Mouse (Mus musculus) T-helper 1 cell (primary cell): ENCODE data around the gene Rhno1.

Experiments
- in situ Hi-C: fragments of 300-600 bp; cut with MboI, MseI; formaldehyde crosslinking; loops from one replicate; pipeline ENCODE4 v1.15.1; 2025; ENCODE audit warnings: high pct_unique_total_duplicates

Gene Rhno1

DNA sequence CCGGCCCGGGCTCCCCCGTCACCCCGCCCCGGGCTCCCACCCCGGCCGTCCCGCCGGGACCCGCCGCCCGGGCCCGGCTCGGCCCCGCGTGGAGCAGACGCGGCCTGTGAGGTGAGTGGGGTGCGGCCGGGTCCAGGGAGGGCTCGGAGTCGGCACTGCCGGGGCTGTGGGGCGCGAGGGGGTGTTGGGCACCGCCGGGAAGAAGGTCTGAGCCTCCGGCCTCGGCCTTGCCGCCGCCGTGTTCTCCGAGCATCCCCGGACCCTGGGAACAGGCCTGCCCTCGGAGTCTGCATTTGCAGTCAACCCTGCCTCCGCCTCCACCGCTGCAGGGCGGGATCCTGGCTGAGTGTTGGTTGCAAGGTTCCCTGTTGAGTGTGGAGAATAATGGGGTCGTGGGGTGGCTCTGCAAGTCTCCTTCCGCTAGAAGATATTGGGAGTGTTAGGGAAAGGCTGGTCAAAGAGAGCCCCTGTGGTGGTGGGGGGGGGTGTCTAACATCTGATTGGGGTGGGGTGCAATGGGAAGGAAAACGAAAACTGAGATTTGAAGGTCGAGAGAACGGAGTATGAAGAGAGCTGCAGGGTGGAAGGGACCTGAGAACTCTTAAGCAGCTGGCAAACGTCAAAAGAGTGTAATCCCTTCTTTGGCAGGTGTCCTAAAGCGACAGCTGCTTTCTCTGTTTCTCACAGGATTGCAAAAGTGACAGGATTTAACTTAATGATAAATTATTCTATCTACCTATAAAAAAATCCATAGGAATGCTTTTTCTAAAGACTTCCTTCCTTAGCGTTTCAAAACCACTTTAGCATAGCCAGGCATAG, 505 bp upstream of the Rhno1 start:
- in situ Hi-C loops: no loop called here

GRCm38 (mm10) chr6:128361901-128362300, 810 bp downstream of the Rhno1 start:
- in situ Hi-C loops: no loop called here

- in situ Hi-C loops: loop anchor here (5.0 to 10.0 kb wide), 2 partner anchors 42 to 1214 kb away; no protein-coding TSS in a partner anchor
These were observed 3.7 kb downstream of the Rhno1 start for GRCm38 (mm10) chr6:128358999-128359398.

DNA sequence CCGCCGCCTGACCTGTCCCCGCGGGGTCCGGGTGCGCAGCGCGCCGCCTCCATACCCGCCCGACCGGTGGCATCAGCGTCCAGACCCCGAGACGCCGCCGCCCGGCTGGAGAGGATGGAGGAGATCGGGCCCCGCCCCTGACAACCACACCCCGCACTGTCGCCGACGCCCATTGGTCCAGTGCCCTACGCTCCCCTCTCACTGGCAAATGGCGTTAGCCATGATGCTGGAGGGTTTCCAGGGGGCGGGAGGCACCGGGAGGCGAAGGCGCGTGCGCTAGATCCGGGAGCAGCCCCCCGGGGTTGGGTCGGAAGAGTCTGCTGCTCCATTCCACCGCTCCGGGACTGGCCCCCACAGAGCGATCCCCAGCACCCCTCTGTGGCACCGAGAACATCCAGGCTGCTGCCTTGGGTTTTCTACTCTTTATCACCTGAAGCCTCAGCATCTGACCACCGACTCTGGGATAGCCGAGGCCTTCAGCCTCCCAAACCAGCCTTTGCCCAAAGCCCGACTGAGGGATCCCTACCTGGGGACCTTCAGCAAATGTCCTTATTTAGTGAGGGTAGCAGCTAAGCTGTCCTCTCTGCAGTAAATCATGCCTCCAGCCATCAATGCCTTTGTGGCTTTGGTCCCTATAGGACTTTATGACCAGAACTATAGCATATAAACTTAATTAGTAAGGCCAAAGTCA, 6.8 kb downstream of the Rhno1 start, which contains the start of gene Tulp3:
TSS of gene Tulp3 (minus strand) at position 126 of the 691 bp plus-strand sequence.
- in situ Hi-C loops: loop anchor here (5.0 to 10.0 kb wide), 2 partner anchors 39 to 1211 kb away; no protein-coding TSS in a partner anchor

GRCm38 (mm10) chr6:128355201-128355681, 7.5 kb downstream of the Rhno1 start:
- in situ Hi-C loops: loop anchor here (5.0 to 10.0 kb wide), 2 partner anchors 38 to 1210 kb away; no protein-coding TSS in a partner anchor

GRCm38 (mm10) chr6:128354140-128354539, 8.6 kb downstream of the Rhno1 start:
- in situ Hi-C loops: loop anchor here (5.0 to 10.0 kb wide), 2 partner anchors 488 to 1209 kb away; no protein-coding TSS in a partner anchor

DNA sequence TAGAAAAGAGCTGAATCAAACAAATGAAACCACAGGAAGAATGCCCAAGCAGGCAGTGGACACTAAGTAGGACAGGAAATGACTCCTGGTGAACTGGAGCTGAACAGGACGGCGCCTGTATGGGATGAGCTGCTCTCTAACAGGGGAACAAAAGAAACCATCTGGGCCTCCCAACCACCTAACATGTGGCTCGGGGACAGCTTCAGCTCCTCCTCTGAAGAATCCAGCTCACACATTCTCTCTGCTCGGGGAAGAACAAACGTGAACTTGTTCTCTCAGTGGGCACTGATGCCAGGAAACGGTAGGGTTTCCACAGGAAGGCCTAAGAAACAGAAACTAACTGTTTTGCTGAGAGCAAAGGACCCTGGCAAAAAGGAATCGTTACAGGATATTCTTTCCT, 13.0 kb downstream of the Rhno1 start:
- in situ Hi-C loops: loop anchor here (5.0 to 10.0 kb wide), 2 partner anchors 493 to 1205 kb away; no protein-coding TSS in a partner anchor

DNA sequence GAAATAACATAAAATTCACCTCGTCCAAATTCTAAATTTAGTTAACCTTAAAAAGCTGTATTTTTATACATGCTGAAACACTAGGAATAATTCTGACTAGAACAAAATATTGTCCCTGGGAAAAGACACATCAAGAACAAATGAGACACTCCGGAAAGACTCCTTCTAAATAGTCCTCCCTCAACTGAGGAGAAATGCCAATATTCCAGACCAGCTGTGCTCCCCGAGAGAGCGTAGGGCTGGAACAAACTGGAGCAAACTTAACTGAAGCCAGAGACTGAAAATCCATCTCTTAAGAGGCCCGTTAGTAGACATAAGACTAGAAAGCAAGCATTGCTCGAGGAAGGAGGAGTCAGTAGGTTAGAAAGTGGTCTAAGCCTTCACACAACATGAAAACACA, 15.9 kb downstream of the Rhno1 start:
- in situ Hi-C loops: no loop called here

GRCm38 (mm10) chr6:128345623-128346022, 17.1 kb downstream of the Rhno1 start:
- in situ Hi-C loops: no loop called here

- in situ Hi-C loops: no loop called here
These were observed 20.6 kb downstream of the Rhno1 start for GRCm38 (mm10) chr6:128341956-128342723.

DNA sequence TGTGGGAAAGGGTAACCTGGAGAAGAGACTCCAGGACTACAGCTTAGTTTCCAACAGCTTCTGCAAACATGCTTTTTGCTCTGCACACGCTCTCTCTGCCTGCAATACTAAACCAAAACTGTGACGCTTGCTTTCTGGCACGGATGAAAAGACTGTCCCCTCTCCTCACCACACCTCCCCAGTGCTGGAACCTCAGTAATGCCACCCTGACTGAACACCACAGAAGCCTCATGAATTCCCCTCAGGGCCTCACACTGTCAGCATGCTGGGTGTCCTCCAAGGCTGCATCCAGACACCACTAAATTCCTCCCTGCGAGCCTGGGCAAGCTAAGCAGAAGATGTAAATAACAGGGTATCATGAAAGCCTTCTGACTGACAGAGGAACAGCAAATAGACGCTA, 23.8 kb downstream of the Rhno1 start:
- in situ Hi-C loops: no loop called here

GRCm38 (mm10) chr6:128337467-128337866, 25.2 kb downstream of the Rhno1 start:
- in situ Hi-C loops: no loop called here

DNA sequence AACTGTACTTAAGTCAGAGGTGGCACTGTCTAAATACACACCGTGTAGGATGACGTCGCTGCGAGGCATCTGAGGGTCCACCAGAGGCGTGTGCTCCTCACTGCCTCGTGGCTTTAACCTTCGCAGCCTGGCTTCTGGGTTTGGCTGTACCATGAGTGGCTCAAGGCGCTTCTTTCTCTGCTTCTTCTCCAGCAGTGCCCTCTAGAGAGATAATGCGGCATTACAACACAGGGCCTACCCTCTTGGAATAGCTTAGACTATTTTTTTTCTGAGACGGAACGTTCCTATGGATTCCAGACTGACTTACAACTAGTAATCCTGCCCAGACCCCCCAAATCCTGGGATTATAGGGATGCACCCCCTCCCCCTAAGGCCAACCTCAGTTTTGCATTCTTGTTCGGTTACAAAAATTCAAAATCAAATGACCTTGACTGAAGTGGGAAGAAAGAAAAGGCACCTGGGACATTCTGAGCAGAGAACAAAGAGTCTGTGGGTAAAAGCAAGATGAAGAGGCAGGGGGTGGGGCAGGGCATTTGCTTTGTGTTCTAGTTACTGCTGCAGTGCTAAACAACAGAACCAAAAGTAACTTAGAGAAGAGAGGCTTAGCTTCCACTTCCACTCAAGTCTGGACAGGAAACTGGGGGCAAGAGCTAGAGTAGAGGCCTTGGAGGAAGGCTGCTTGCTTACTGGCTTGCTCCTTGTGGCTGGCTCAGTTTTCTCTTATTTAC, 28.1 kb downstream of the Rhno1 start:
- in situ Hi-C loops: no loop called here

DNA sequence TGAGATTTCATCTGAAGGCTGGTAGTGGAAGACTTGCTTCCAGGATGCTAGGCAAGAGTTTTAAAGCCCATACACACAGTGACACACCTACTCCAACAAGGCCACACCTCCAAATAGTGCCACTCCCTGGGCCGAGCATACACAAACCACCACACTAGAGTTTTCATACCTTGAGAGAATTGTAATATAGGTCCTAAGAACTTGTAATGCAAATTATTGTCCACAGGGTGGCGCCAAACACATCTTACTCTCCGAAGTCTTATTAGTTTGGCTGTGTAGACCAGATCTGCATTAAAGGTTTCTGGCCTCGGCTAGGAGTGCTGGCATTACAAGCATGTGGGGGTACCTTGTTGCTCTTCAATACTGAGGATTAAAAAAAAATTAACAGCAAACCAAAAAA, 44.4 kb downstream of the Rhno1 start:
- in situ Hi-C loops: loop anchor here (5.0 kb wide), 1 partner anchor 39 kb away; the partner anchor contains the start of gene Tulp3

GRCm38 (mm10) chr6:128315597-128315996, 47.1 kb downstream of the Rhno1 start:
- in situ Hi-C loops: loop anchor here (5.0 kb wide), 1 partner anchor 42 kb away; the partner anchor contains the start of gene Tulp3

DNA sequence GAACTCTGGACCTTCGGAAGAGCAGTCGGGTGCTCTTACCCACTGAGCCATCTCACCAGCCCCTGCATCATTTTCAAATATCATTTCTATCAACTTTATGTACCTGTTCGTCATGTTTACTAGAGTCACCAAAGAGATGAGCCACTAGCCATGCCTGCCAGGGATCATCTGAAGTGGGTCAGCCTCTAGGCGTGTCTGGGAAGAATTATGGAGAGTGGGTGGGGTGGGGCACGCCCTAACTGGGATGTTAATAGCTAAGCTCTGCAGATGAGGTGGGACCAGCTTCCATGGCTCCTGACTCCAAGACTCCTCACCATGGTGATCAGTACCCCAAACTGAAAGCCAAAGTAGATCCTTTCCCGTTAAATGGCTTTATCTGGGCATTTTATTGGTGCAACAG, 47.9 kb downstream of the Rhno1 start:
- in situ Hi-C loops: loop anchor here (5.0 kb wide), 1 partner anchor 43 kb away; the partner anchor contains the start of gene Tulp3

DNA sequence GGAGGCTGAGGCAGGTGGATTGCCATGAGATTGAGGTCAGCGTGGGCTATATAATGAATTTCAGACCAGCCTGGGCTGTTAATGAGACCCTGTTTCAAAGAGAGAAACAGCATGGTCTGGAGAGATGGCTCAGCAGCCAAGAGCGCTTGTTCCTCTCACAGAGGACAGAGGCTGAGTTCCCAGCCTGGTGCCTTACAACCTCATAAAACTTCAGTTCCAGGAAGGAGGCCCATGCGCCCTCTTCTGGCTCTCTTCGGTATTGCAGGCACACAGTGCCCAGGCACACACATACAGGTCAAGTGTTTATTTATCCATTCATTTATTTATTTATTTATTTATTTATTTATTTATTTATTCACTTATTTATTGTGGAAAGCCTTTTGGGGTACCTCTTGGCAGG, 54.4 kb downstream of the Rhno1 start:
- in situ Hi-C loops: no loop called here
